Mouse (Mus musculus): ENCODE data around the gene Timm8a2.
A peak's percentile ranks its signal among the peaks of the same experiment; 100 is the strongest.
"Not testable (repeated sequence)": the region's sequence is repeated elsewhere in the genome, so short reads cannot be mapped to it uniquely, and the experiment has no call there.

Gene Timm8a2

GRCm38 (mm10) chr14:122062411-122063090, 28.1 kb downstream of the Timm8a2 start:
- DNase-seq: no peak

GRCm38 (mm10) chr14:122063599-122063998, 29.1 kb downstream of the Timm8a2 start:
- DNase-seq: no peak

- DNase-seq: peak; percentile 66
These were observed 30.0 kb downstream of the Timm8a2 start for GRCm38 (mm10) chr14:122064519-122064918.

- DNase-seq: no peak
These were observed 31.8 kb downstream of the Timm8a2 start for GRCm38 (mm10) chr14:122066243-122066642.

GRCm38 (mm10) chr14:122068036-122068435, 33.6 kb downstream of the Timm8a2 start:
- not testable (repeated sequence) for DNase-seq

- DNase-seq: no peak
These were observed 34.6 kb downstream of the Timm8a2 start for GRCm38 (mm10) chr14:122068801-122069695.

GRCm38 (mm10) chr14:122069948-122070347, 35.5 kb downstream of the Timm8a2 start:
- DNase-seq: no peak

- no peak for DNase-seq
These were observed 38.9 kb downstream of the Timm8a2 start for GRCm38 (mm10) chr14:122073422-122073821.

GRCm38 (mm10) chr14:122074360-122074759, 39.9 kb downstream of the Timm8a2 start:
- DNase-seq: no peak

- DNase-seq: no peak
These were observed 41.2 kb downstream of the Timm8a2 start for GRCm38 (mm10) chr14:122075485-122076200.

- DNase-seq: no peak
These were observed 42.5 kb downstream of the Timm8a2 start for GRCm38 (mm10) chr14:122077017-122077416.

- DNase-seq: peak; percentile 42
These were observed 45.0 kb downstream of the Timm8a2 start for GRCm38 (mm10) chr14:122079428-122079827.

GRCm38 (mm10) chr14:122079921-122080320, 45.4 kb downstream of the Timm8a2 start:
- DNase-seq: no peak

GRCm38 (mm10) chr14:122081308-122081707, 46.8 kb downstream of the Timm8a2 start:
- DNase-seq: no peak

- DNase-seq: no peak
These were observed 49.0 kb downstream of the Timm8a2 start for GRCm38 (mm10) chr14:122083499-122083898.

- DNase-seq: no peak
These were observed 53.5 kb downstream of the Timm8a2 start for GRCm38 (mm10) chr14:122087956-122088355.
